In genomic region chr7:19404476-19404875, GRCm38 (mm10) we compare ENCODE assay signal across 8 mouse cellular contexts. TPM values are rescaled to one million over a fixed set of nuclear protein-coding genes. Genes with fewer than 3 reads are reported as not detected.
A peak's percentile ranks its signal among the peaks of the same experiment; 100 is the strongest.
DNase-seq lines count a peak whose midpoint lies in the region; ATAC-seq lines count a peak whose summit lies in the region.

Gene Ckm (plus strand): TSS chr7:19404776.

- peak within 1 kb of the TSS; percentile 71 for H3K9ac ChIP-seq in limb, embryonic 13.5 days

- peaks cover 9% of the 10 kb centered on the region; the same call in 1 of the 2 replicates for H3K9me3 ChIP-seq in limb, embryonic 13.5 days

- no peak for DNase-seq in urinary bladder, adult 2 months (ENCODE audit: low spot score)
- no peak for DNase-seq in urinary bladder, postnatal 14 days (ENCODE audit: low spot score)
- no peak for DNase-seq in heart, adult 8-10 months (ENCODE audit: low spot score)
- no peak for DNase-seq in B cell, adult 2 months
- DNase-seq in thymus, adult 18-20 months = no peak
- no peak for DNase-seq in urinary bladder, adult 18-20 months (ENCODE audit: low spot score in 2 of 2)
- no peak for DNase-seq in kidney, postnatal 25 days

- peaks cover 18% of the 10 kb centered on the region for H3K4me1 ChIP-seq in limb, embryonic 13.5 days

- peaks cover 63% of the 10 kb centered on the region for H3K27me3 ChIP-seq in limb, embryonic 13.5 days

- WGBS in limb, embryonic 13.5 days = 51% methylated on average over 7 of the region's 7 CpGs

- H3K4me3 ChIP-seq in limb, embryonic 13.5 days = peak within 1 kb of the TSS; percentile 65

- no peak for ATAC-seq in limb, embryonic 13.5 days (ENCODE audit: low FRiP score, low read depth)

- H3K36me3 ChIP-seq in limb, embryonic 13.5 days = no peaks in the 10 kb centered on the region

- H3K4me2 ChIP-seq in limb, embryonic 13.5 days (replicated peaks) = peak within 1 kb of the TSS; percentile 98

- H3K27ac ChIP-seq in limb, embryonic 13.5 days = no peak within 1 kb of the TSS

RNA-seq across cellular contexts. Expression of gene Ckm, which starts in this region (rescaled TPM):
- 417 and 477 TPM in 2 replicates for polyA plus RNA-seq in urinary bladder, adult 2 months (2012; rRNA removed)
- 1,000 to 10,000 TPM; 3,513 to 3,931 (median 3,544) TPM for total RNA-seq in heart, adult 8-10 months (2022)
- polyA plus RNA-seq in limb, embryonic 13.5 days (2015; fragmentation: Nextera tagmentation; extraction: Ambion mirVana) = 3.2 and 4.7 TPM in 2 replicates

Comparison
In these comparisons a context has a peak if more than half of its experiments do, and no peak if none do; other contexts are left out.
1. RNA of gene Ckm (polyA plus RNA-seq): 417 to 477 TPM in urinary bladder, adult 2 months; 3.2 to 4.7 TPM in limb, embryonic 13.5 days; every median in the first group is over 10 times any median in the second.